Mouse (Mus musculus) gastrocnemius, adult 8-10 months (tissue): Measurements from ENCODE around the gene Neb. TPM values are rescaled to one million over a fixed set of nuclear protein-coding genes. Genes with fewer than 3 reads are reported as not detected.

ENCODE experiments used
- DNase-seq, 2 experiments: peaks; one replicate each; pipeline ENCODE4 v3.0.0; 2022; ENCODE audit warnings: low spot score in 2 of 2
- total RNA-seq, 4 experiments: library from RNA; stranded (reverse); gene quantifications; 2 replicates each; pipeline ENCODE4 v1.2.4; 2022

The Neb gene
- total RNA-seq, 4 experiments from 2014 or later = 6,560 to 8,442 (median 7,482) TPM

DNA sequence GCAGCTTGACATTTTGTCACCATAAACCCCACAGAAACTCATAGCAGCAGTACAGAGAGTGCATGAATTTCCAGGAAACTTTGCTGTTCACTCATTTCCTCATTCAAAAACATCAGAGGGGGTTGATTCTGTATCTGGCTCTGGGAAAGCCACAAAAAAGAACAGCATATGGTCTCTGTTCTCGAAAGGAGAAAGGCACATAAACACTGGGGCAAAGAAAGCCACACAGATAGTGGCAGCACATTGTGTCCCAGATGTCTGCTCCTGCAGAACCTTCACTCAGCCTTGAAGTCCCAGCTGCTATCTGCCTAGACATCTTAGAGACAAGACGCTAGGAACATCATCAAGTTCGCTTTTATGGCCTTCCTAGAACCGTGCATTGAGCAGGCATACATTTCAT lies 67.5 kb downstream of the Neb start:
- DNase-seq = no peak

- no peak for DNase-seq
Observed at GRCm38 (mm10) chr2:52306635-52307034, 71.6 kb downstream of the Neb start.

- no peak for DNase-seq
Observed at GRCm38 (mm10) chr2:52304554-52304953, 73.7 kb downstream of the Neb start.

- no peak for DNase-seq
Observed at GRCm38 (mm10) chr2:52303405-52303804, 74.9 kb downstream of the Neb start.

DNA sequence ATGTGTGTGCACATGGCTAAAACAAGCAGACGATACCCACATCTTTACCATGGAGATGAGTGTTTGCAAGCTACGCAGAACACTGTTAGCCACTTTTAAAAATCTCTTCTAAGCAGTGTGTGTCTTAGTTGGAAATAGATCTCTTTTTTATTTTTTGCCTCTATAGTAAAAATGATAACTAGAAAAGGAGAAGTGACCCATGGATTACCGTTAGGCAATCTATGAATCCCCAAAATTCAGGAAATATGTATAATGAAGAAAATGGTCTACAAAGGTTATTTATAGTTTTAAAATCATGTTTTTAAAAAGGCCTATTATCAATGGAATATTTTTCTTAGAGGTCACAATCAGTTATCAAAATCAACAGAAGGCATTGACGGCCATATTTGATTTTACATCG lies 80.3 kb downstream of the Neb start:
- no peak for DNase-seq

- no peak for DNase-seq
Observed at GRCm38 (mm10) chr2:52296779-52297178, 81.5 kb downstream of the Neb start.

DNA sequence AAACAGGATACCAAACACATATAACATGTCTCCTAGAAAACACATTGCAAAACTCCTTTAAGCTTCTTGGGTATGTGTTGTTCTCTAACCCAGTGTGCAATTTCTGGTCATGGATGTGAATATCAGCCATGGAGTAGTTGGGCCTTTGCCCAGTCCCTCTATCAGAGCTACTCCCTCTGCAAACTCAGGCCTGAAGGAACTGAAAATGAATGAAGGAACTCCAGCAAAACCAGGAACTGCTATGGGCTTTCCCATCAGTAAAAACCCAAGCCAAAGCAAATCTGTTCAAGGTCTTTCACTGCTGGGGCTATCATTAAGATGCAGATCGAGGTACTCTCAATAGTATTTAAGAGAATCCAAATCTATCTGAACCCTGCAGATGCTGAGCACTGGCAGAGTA lies 90.8 kb downstream of the Neb start:
- no peak for DNase-seq

- DNase-seq = no peak
Observed at GRCm38 (mm10) chr2:52286421-52286820, 91.9 kb downstream of the Neb start.

DNA sequence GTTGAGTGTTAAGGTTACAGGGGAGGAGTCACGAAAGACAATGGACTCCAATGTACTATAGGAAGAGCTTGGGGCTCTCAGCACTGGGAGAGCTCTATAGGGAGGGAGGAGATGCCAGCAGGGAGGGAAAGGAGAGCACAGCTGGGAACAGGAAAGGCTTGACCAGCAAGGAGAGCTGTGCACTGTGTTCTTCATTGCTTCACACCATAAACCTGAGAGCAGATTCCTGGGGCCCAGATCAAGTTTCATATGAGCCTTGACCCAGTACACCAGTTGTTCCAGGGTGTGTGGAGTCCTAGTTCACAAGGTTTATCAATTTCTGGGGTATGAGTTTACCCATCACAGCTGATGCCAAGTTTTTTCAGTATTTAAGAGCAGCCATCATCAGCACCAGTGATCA lies 106.1 kb downstream of the Neb start:
- peak; percentile 27 to 29 for DNase-seq

DNA sequence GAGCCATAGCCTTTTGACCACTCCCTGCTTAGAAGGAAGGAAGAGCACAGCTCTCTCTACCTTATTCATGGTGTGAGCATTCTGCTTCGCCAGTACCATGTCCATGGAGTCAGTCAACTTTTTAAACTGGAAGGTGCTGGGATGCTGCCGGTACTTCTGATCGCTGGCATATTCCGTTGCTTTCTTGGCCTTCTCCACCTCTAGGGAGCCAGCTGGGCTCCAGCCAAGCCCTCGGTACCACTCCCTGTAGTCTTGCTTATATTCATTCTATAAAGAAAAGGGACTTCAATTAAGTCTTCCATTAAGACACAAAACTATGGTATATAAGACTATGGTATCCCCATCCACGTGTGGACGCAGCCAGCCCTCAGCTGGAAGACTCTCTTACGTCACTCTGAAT lies 107.4 kb downstream of the Neb start:
- DNase-seq = no peak

DNA sequence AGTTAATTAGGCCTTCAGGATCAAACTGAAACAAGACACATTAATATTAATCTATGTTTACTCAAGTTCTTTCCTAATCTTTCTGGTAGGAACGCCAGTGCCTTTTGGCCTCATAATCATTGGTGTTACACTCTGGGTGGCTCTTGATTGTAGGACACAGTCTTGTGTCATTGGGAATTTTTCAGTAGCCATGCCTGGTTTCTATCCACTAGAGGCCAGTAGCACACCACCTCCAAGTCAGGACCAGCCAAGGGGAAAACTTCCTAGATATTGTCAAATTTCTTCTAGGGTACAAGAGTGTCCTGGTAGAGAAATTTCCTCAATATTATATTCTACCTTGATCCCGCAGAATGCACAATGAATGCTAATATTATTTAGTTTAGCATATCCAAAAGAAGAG lies 116.1 kb downstream of the Neb start:
- DNase-seq = no peak

- DNase-seq = no peak
Observed at GRCm38 (mm10) chr2:52252037-52252436, 126.2 kb downstream of the Neb start.

- DNase-seq = no peak
Observed at GRCm38 (mm10) chr2:52248316-52248826, 129.9 kb downstream of the Neb start.

- DNase-seq = no peak
Observed at GRCm38 (mm10) chr2:52245091-52245490, 133.2 kb downstream of the Neb start.

GRCm38 (mm10) chr2:52242691-52243090 lies 135.6 kb downstream of the Neb start:
- DNase-seq = no peak

DNA sequence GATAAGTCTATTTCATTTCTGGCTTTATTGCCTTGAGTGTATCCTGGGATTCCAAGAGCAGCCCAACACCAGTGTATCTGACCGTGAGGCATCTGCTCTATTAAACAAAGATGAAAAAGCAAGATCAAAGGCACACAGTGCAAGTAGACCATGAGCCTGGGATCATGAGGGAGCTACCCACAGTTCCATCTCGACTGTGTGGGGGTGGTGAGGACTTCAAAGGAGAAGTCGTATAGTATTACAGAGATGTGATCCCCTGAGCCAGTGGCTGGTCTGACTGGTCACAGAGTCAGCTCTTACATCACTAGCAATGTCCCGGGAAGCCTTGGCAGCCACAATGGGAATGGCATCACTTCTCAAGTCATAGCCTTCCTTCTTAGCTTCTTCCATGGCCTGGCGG lies 140.4 kb downstream of the Neb start:
- DNase-seq = no peak

DNA sequence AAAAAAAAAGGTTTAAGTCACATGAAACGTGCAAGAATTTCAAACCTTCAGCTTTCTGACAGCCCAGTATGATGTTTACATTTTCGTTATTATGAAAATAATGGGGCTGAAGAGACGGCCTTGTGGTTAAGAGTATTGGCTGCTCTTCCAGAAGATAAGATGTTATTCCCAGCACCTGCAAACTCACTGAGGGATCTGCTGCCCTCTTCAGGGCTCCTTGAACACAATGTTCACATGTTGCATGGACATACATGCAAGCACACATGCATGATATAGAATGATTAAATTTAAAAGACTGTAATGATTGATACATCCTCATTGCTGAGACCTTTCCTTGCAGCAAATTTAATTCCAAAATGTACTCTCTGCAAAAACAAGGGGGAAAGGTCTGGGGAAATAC lies 150.7 kb downstream of the Neb start:
- no peak for DNase-seq

DNA sequence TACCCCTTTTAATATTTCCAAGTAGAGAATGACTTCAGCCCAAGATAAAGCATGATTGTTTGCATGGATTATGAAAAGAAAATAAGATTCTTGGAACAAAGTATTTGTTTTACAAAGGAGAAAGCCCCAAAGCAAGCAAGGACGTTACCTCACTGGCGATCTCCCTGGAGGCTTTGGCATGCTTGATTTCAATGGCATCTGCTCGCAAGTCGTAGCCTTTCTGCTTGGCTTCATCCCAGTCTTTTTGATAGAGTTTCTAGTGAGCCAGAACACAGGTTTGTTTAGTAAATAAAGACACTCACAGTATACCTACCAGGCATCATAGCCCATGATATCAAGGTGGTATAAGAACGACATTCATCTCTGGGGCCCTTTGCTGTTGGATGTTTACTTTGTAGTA lies 153.9 kb downstream of the Neb start:
- DNase-seq = no peak

DNA sequence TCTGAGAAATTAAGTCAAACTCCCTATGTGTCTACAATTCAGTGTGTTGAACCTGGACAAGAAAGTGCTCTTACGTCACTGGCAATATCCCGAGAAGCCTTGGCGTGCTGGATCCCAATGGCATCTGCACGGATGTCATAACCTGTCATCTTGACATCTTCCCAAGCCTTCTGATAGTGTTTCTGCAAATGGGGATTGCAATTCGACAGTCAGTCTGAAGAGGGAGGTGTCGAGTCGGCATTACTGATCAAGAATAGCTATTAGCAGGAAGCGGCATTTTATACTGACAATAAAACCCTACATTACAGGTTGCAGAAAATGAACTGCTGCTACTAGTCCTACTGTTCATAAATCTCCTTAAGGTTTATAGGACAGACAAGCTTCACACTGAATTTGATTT lies 158.2 kb downstream of the Neb start:
- DNase-seq = no peak

DNA sequence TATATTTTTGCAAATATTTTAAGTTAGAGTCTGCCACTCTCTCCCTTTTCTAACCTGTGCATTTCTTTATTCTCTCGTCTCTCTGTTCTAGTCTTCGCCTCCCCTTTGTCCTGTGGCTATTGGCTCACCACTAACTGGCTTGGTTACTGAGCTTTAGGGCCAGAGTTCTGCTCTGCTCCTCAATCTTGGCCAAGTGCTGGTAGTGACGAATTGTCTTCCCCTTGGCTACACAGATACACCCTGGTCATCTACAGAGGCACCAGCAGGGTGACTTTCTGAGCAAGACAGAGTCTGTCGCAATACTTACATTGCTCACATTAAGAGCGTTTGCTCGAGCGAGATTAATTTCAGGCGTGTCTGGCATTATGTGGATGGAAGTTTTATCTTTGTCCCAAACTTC lies 162.3 kb downstream of the Neb start:
- DNase-seq = no peak

- no peak for DNase-seq
Observed at GRCm38 (mm10) chr2:52212561-52212961, 165.7 kb downstream of the Neb start.

DNA sequence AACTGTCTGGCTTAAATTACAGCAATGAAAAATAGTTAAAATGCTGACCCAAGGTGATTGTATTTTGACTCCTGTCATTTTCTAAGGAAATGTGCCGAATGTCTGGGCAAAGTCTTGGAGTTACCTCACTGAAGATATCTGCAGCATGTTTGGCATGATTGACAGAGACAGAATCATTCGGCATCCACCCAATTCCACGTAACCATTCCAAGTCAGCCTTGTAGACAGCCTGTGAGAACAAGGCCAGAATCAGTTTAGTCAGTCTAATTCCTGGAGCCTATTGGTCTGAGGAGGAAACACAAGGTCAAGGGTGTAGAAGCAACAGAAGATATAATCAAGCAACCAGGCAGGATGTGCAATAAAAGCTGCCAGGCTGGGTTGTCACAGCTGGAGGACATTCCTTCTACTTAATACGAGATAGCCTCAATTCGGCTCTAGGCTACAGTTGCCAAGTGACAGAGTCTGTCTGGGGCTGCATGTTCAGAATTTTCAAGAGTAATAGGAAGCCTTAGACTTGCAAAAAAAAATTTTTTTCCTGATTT lies 166.8 kb downstream of the Neb start:
- DNase-seq = no peak

GRCm38 (mm10) chr2:52210685-52211084 lies 167.6 kb downstream of the Neb start:
- DNase-seq = no peak

DNA sequence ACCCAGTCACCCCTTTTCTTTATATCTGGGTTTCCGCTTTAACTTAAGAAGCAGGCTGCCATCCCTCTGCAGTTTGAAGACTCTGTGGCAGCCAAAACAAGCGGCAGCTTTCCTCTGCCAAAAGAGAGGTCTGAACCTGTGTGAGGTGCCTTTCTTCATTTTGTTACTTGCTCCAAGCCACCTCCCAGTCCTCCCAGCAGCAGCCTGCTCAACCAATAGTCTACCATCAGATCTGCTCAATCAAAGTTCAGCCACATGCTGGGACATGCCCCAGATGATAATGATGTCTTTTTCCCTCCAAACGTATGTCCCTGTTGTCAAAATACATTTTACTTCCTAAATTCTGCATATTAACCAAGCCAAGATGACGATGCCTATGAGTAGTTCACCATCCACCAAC lies 173.3 kb downstream of the Neb start:
- DNase-seq = no peak
